Mouse (Mus musculus) CH12.LX (cell line): ENCODE measurements around the gene Tmcc1.

Source experiments
- CHD1 ChIP-seq: IDR thresholded peaks from 2 replicates; pipeline ENCODE4 v1.6.1; 2012; ENCODE audit warnings: low read depth, low read length, improper control_type of control experiment, inconsistent platforms
- CHD2 ChIP-seq: IDR thresholded peaks from 2 replicates; pipeline ENCODE4 v1.6.1; 2011; ENCODE audit warnings: low read length, improper control_type of control experiment
- CTCF ChIP-seq, 2 experiments: IDR thresholded peaks in 1 of 2; conservative IDR thresholded peaks in 1 of 2; 2 replicates each; pipeline ENCODE4 v1.5.1; 2011 to 2012; ENCODE audit warnings: low read depth in 2 of 2, low read length in 2 of 2, improper control_type of control experiment in 1 of 2, inconsistent platforms in 1 of 2, mild to moderate bottlenecking in 1 of 2, moderate library complexity in 1 of 2
- EP300 ChIP-seq: IDR thresholded peaks from 2 replicates; pipeline ENCODE4 v1.6.1; 2011; ENCODE audit warnings: low read length, improper control_type of control experiment
- ETS1 ChIP-seq: conservative IDR thresholded peaks from 2 replicates; pipeline ENCODE4 v1.6.1; 2012; ENCODE audit warnings: low read depth, mild to moderate bottlenecking, inconsistent platforms, low read length, improper control_type of control experiment, moderate library complexity
- GABPA ChIP-seq: IDR thresholded peaks from 2 replicates; pipeline ENCODE4 v1.6.1; 2012; ENCODE audit warnings: low read depth, low read length, improper control_type of control experiment, inconsistent platforms; ENCODE audit not compliant: insufficient replicate concordance
- HCFC1 ChIP-seq: IDR thresholded peaks from 2 replicates; pipeline ENCODE4 v1.6.1; 2012; ENCODE audit warnings: low read depth, mild to moderate bottlenecking, inconsistent platforms, low read length, improper control_type of control experiment
- MYC ChIP-seq: IDR thresholded peaks from 2 replicates; pipeline ENCODE4 v1.6.1; 2011; ENCODE audit warnings: low read depth, mild to moderate bottlenecking, improper control_type of control experiment, low read length
- POLR2A ChIP-seq: IDR thresholded peaks from 2 replicates; pipeline ENCODE4 v1.6.1; 2011; ENCODE audit warnings: low read depth, mild to moderate bottlenecking, improper control_type of control experiment, low read length
- POLR2AphosphoS2 ChIP-seq: IDR thresholded peaks from 2 replicates; pipeline ENCODE4 v1.6.1; 2011; ENCODE audit warnings: low read depth, low read length, improper control_type of control experiment
- USF2 ChIP-seq: conservative IDR thresholded peaks from 2 replicates; pipeline ENCODE4 v1.6.1; 2011; ENCODE audit warnings: low read depth, low read length, improper control_type of control experiment
- ZKSCAN1 ChIP-seq: IDR thresholded peaks from 2 replicates; pipeline ENCODE4 v1.6.1; 2012; ENCODE audit warnings: low read depth, inconsistent platforms, low read length, improper control_type of control experiment, borderline replicate concordance
- ZNF384 ChIP-seq: IDR thresholded peaks from 2 replicates; pipeline ENCODE4 v1.6.1; 2012; ENCODE audit warnings: low read depth, low read length, improper control_type of control experiment, inconsistent platforms

GRCm38 (mm10) chr6:116005959-116006288 lies 187.4 kb downstream of the Tmcc1 start:
- no peak for TF ChIP-seq CTCF (conservative IDR thresholded peaks at IDR 0.05 in 1 of 2, IDR thresholded peaks at IDR 0.05 in 1 of 2; ENCODE audit: low read depth in 2 of 2, low read length in 2 of 2)
- no peak for TF ChIP-seq CHD2
- no peak for TF ChIP-seq EP300
- TF ChIP-seq GABPA: no peak
- no peak for TF ChIP-seq USF2
- no peak for TF ChIP-seq HCFC1
- TF ChIP-seq POLR2A: no peak
- TF ChIP-seq CHD1: no peak
- TF ChIP-seq ETS1: no peak
- no peak for TF ChIP-seq POLR2AphosphoS2
- no peak for TF ChIP-seq ZNF384
- no peak for TF ChIP-seq MYC
- no peak for TF ChIP-seq ZKSCAN1
